8 mouse cellular contexts compared by ENCODE assay signal in genomic region chr1:134093771-134094526, GRCm38 (mm10). TPM values are rescaled to one million over a fixed set of nuclear protein-coding genes. Genes with fewer than 3 reads are reported as not detected.
DNase-seq lines count a peak whose midpoint lies in the region; ATAC-seq lines count a peak whose summit lies in the region.

No protein-coding gene starts in this region.

- H3K9ac ChIP-seq in kidney, embryonic 15.5 days, result 0 out of 2 replicates have a peak overlapping the region, but pooled peaks have one; percentile 44
- H3K9ac ChIP-seq in hindbrain, embryonic 13.5 days, result peak overlapping the region; percentile 81
- peak overlapping the region; percentile 73 for H3K9ac ChIP-seq in lung, embryonic 16.5 days (ENCODE audit: low read length)

- H3K9me3 ChIP-seq in kidney, embryonic 15.5 days (replicated peaks), result no peaks in the 10 kb centered on the region
- H3K9me3 ChIP-seq in hindbrain, embryonic 13.5 days, result no peaks in the 10 kb centered on the region
- H3K9me3 ChIP-seq in lung, embryonic 16.5 days (ENCODE audit: control insufficient read depth, low read length), result no peaks in the 10 kb centered on the region

- peak overlapping the region; percentile 71 for H3K4me2 ChIP-seq in kidney, embryonic 15.5 days
- peak overlapping the region; percentile 81 for H3K4me2 ChIP-seq in hindbrain, embryonic 13.5 days
- peak overlapping the region; percentile 81 for H3K4me2 ChIP-seq in lung, embryonic 16.5 days (ENCODE audit: low read depth, low read length)

- H3K4me1 ChIP-seq in kidney, embryonic 15.5 days, result peaks cover 62% of the 10 kb centered on the region
- peaks cover 69% of the 10 kb centered on the region for H3K4me1 ChIP-seq in hindbrain, embryonic 13.5 days (replicated peaks)
- H3K4me1 ChIP-seq in lung, embryonic 16.5 days (replicated peaks; ENCODE audit: control insufficient read depth, insufficient read depth, low read length), result peaks cover 60% of the 10 kb centered on the region

- H3K27me3 ChIP-seq in kidney, embryonic 15.5 days, result no peaks in the 10 kb centered on the region
- 0 out of 2 replicates have a peak, but pooled peaks cover 4% of the 10 kb centered on the region for H3K27me3 ChIP-seq in hindbrain, embryonic 13.5 days
- no peaks in the 10 kb centered on the region for H3K27me3 ChIP-seq in lung, embryonic 16.5 days (ENCODE audit: control insufficient read depth, insufficient read depth, low read depth, low read length)

- H3K27ac ChIP-seq in kidney, embryonic 15.5 days, result peak overlapping the region; percentile 87
- peak overlapping the region; percentile 85 for H3K27ac ChIP-seq in hindbrain, embryonic 13.5 days
- H3K27ac ChIP-seq in lung, embryonic 16.5 days (ENCODE audit: low read length), result peak overlapping the region; percentile 99

- no peak for ATAC-seq in kidney, embryonic 15.5 days (replicated peaks; ENCODE audit: low FRiP score)
- no peak for ATAC-seq in hindbrain, embryonic 13.5 days (ENCODE audit: low FRiP score)
- ATAC-seq in lung, embryonic 16.5 days (ENCODE audit: low read depth), result no peak

- H3K36me3 ChIP-seq in kidney, embryonic 15.5 days, result no peaks in the 10 kb centered on the region
- no peaks in the 10 kb centered on the region for H3K36me3 ChIP-seq in hindbrain, embryonic 13.5 days
- H3K36me3 ChIP-seq in lung, embryonic 16.5 days (ENCODE audit: control insufficient read depth, insufficient read depth, low read length), result no peaks in the 10 kb centered on the region

- DNase-seq in kidney, postnatal 10 days, result no peak
- DNase-seq in brain, adult 2 months (ENCODE audit: low read depth, low spot score), result peak; percentile 40
- peak; percentile 58 for DNase-seq in skeletal muscle tissue, adult 2 months (ENCODE audit: low read depth, low spot score)
- no peak for DNase-seq in thymus, adult 18-20 months
- no peak for DNase-seq in embryo, embryonic 10.5 days (ENCODE audit: low spot score)

- 69% methylated on average over 13 of the region's 13 CpGs for WGBS in kidney, embryonic 15.5 days
- WGBS in hindbrain, embryonic 13.5 days, result 65% methylated on average over 13 of the region's 13 CpGs
- WGBS in lung, embryonic 16.5 days, result 50% methylated on average over 12 of the region's 13 CpGs

- peak overlapping the region; percentile 47; the same call in 1 of the 2 replicates for H3K4me3 ChIP-seq in kidney, embryonic 15.5 days (replicated peaks)
- peak overlapping the region; percentile 47; the same call in 1 of the 2 replicates for H3K4me3 ChIP-seq in hindbrain, embryonic 13.5 days
- no peak overlapping the region for H3K4me3 ChIP-seq in lung, embryonic 16.5 days (ENCODE audit: low read length)

RNA-seq across cellular contexts. Expression of gene Btg2, which starts 15.0 kb away (rescaled TPM):
- polyA plus RNA-seq in kidney, embryonic 15.5 days (2015; fragmentation: Nextera tagmentation; extraction: Ambion mirVana), result 31.1 and 32.2 TPM in 2 replicates
- polyA plus RNA-seq in hindbrain, embryonic 13.5 days (2015; fragmentation: Nextera tagmentation; extraction: Ambion mirVana), result 57.4 and 63.4 TPM in 2 replicates
- polyA plus RNA-seq in lung, embryonic 16.5 days (2015; fragmentation: Nextera tagmentation; extraction: Ambion mirVana), result 130 and 135 TPM in 2 replicates

RNA-seq across cellular contexts. Expression of gene Chit1, which starts 17.1 kb away (rescaled TPM):
- 0.30 and 0.31 TPM in 2 replicates for polyA plus RNA-seq in kidney, embryonic 15.5 days (2015; fragmentation: Nextera tagmentation; extraction: Ambion mirVana)
- polyA plus RNA-seq in hindbrain, embryonic 13.5 days (2015; fragmentation: Nextera tagmentation; extraction: Ambion mirVana), result 0.30 and 0.35 TPM in 2 replicates
- polyA plus RNA-seq in lung, embryonic 16.5 days (2015; fragmentation: Nextera tagmentation; extraction: Ambion mirVana), result 0.09 and 0.24 TPM in 2 replicates

RNA-seq across cellular contexts. Expression of gene Fmod, which starts 56.9 kb away (rescaled TPM):
- 11.6 and 12.4 TPM in 2 replicates for polyA plus RNA-seq in kidney, embryonic 15.5 days (2015; fragmentation: Nextera tagmentation; extraction: Ambion mirVana)
- polyA plus RNA-seq in hindbrain, embryonic 13.5 days (2015; fragmentation: Nextera tagmentation; extraction: Ambion mirVana), result 7.3 and 7.6 TPM in 2 replicates
- polyA plus RNA-seq in lung, embryonic 16.5 days (2015; fragmentation: Nextera tagmentation; extraction: Ambion mirVana), result 159 and 191 TPM in 2 replicates

Comparison
In these comparisons a context has a peak if more than half of its experiments do, and no peak if none do; other contexts are left out.
1. DNase-seq: peak in brain, adult 2 months (single experiment) and skeletal muscle tissue, adult 2 months (single experiment); none in kidney, postnatal 10 days (single experiment), thymus, adult 18-20 months (0 of 2) and embryo, embryonic 10.5 days (single experiment).
2. RNA of gene Fmod, which starts 56.9 kb away (polyA plus RNA-seq): 159 to 191 TPM in lung, embryonic 16.5 days; 11.6 to 12.4 TPM in kidney, embryonic 15.5 days and 7.3 to 7.6 TPM in hindbrain, embryonic 13.5 days; every median in the first group is over 10 times any median in the second.
3. Peak in every context shown above with its lines, with median percentiles within 50 percentile points of each other: H3K27ac ChIP-seq, H3K4me2 ChIP-seq and H3K9ac ChIP-seq.